Mouse (Mus musculus) heart, postnatal 10 days (tissue): ENCODE measurements around the gene Nav1. TPM values are rescaled to one million over a fixed set of nuclear protein-coding genes. Genes with fewer than 3 reads are reported as not detected.
A peak's percentile ranks its signal among the peaks of the same experiment; 100 is the strongest.

Experiments used
- DNase-seq, 2 experiments: peaks; one replicate each; pipeline ENCODE4 v3.0.0; 2021
- intact Hi-C: fragments of 180-260 bp; cut with DNase I; formaldehyde crosslinking; loops from one replicate; pipeline ENCODE4 v1.15.1; 2025
- total RNA-seq, 2 experiments: library from RNA; stranded (reverse); gene quantifications; 2 replicates each; pipeline ENCODE4 v1.2.3; 2021

Gene Nav1
- total RNA-seq, 2 experiments from 2014 or later: 34.3 to 42.8 TPM

- peak; percentile 70 to 71 for DNase-seq
- intact Hi-C loops: no loop called here
Observed at GRCm38 (mm10) chr1:135523780-135524517, 83.1 kb downstream of the Nav1 start.

- intact Hi-C loops: no loop called here
- DNase-seq: no peak
Observed at GRCm38 (mm10) chr1:135523344-135523743, 83.8 kb downstream of the Nav1 start.

GRCm38 (mm10) chr1:135520550-135521168 lies 86.4 kb downstream of the Nav1 start:
- no peak for DNase-seq
- intact Hi-C loops: no loop called here

GRCm38 (mm10) chr1:135518661-135519060 lies 88.4 kb downstream of the Nav1 start:
- DNase-seq: no peak
- intact Hi-C loops: no loop called here

GRCm38 (mm10) chr1:135517469-135517868 lies 89.6 kb downstream of the Nav1 start:
- no peak for DNase-seq
- intact Hi-C loops: no loop called here

- intact Hi-C loops: no loop called here
Observed at GRCm38 (mm10) chr1:135516511-135517305, 90.4 kb downstream of the Nav1 start.

GRCm38 (mm10) chr1:135515633-135516238 lies 91.4 kb downstream of the Nav1 start:
- no peak for DNase-seq
- intact Hi-C loops: no loop called here

More at GRCm38 (mm10) chr1:135516511-135517305, 90.4 kb downstream of the Nav1 start:
- no peak for DNase-seq

- intact Hi-C loops: no loop called here
- no peak for DNase-seq
Observed at GRCm38 (mm10) chr1:135514913-135515632, 92.0 kb downstream of the Nav1 start.

- no peak for DNase-seq
- intact Hi-C loops: no loop called here
Observed at GRCm38 (mm10) chr1:135514046-135514445, 93.0 kb downstream of the Nav1 start.

GRCm38 (mm10) chr1:135513464-135513863 lies 93.6 kb downstream of the Nav1 start:
- DNase-seq: no peak
- intact Hi-C loops: no loop called here

- peak; percentile 74 to 76 for DNase-seq
- intact Hi-C loops: no loop called here
Observed at GRCm38 (mm10) chr1:135510346-135510977, 96.6 kb downstream of the Nav1 start.

GRCm38 (mm10) chr1:135509145-135510084 lies 97.7 kb downstream of the Nav1 start:
- intact Hi-C loops: no loop called here
- no peak for DNase-seq

- intact Hi-C loops: no loop called here
- no peak for DNase-seq
Observed at GRCm38 (mm10) chr1:135508349-135508634, 98.8 kb downstream of the Nav1 start.

- no peak for DNase-seq
- intact Hi-C loops: no loop called here
Observed at GRCm38 (mm10) chr1:135507572-135508348, 99.3 kb downstream of the Nav1 start.

GRCm38 (mm10) chr1:135505499-135505898 lies 101.6 kb downstream of the Nav1 start:
- no peak for DNase-seq
- intact Hi-C loops: no loop called here

GRCm38 (mm10) chr1:135503436-135503835 lies 103.7 kb downstream of the Nav1 start:
- intact Hi-C loops: no loop called here
- DNase-seq: no peak

- no peak for DNase-seq
- intact Hi-C loops: no loop called here
Observed at GRCm38 (mm10) chr1:135502750-135503149, 104.3 kb downstream of the Nav1 start.

GRCm38 (mm10) chr1:135502135-135502534 lies 105.0 kb downstream of the Nav1 start:
- intact Hi-C loops: no loop called here

More at GRCm38 (mm10) chr1:135502135-135502534, 105.0 kb downstream of the Nav1 start:
- DNase-seq: no peak
